Mouse (Mus musculus): ENCODE measurements around the gene Aifm2.

Gene Aifm2

GRCm38 (mm10) chr10:61714771-61715461 lies at the start of gene Aifm2:
TSS of gene Aifm2 (plus strand) at chr10:61715263.
- no peak for DNase-seq (ENCODE audit: low read depth)

- no peak for DNase-seq (ENCODE audit: low read depth)
Observed at GRCm38 (mm10) chr10:61665651-61666050, 49.4 kb upstream of the Aifm2 start.

- no peak for DNase-seq (ENCODE audit: low read depth)
Observed at GRCm38 (mm10) chr10:61669289-61669688, 45.8 kb upstream of the Aifm2 start.

GRCm38 (mm10) chr10:61669896-61670295 lies 45.2 kb upstream of the Aifm2 start:
- DNase-seq (ENCODE audit: low read depth) = no peak

- no peak for DNase-seq (ENCODE audit: low read depth)
Observed at GRCm38 (mm10) chr10:61670758-61671157, 44.3 kb upstream of the Aifm2 start.

GRCm38 (mm10) chr10:61675935-61676334 lies 39.1 kb upstream of the Aifm2 start:
- DNase-seq (ENCODE audit: low read depth) = no peak

GRCm38 (mm10) chr10:61679545-61679944 lies 35.5 kb upstream of the Aifm2 start:
- no peak for DNase-seq (ENCODE audit: low read depth)

- peak; percentile 98 for DNase-seq (ENCODE audit: low read depth)
Observed at GRCm38 (mm10) chr10:61680015-61680913, 34.8 kb upstream of the Aifm2 start, which contains the start of gene Sar1a. TSS of gene Sar1a (plus strand) at chr10:61680299.

GRCm38 (mm10) chr10:61689405-61689804 lies 25.7 kb upstream of the Aifm2 start:
- DNase-seq (ENCODE audit: low read depth) = no peak

GRCm38 (mm10) chr10:61693563-61693962 lies 21.5 kb upstream of the Aifm2 start:
- DNase-seq (ENCODE audit: low read depth) = no peak

- DNase-seq (ENCODE audit: low read depth) = peak; percentile 95
Observed at GRCm38 (mm10) chr10:61694870-61695670, 20.0 kb upstream of the Aifm2 start, which contains the start of gene Tysnd1. TSS of gene Tysnd1 (plus strand) at chr10:61695514.

- peak; percentile 64 for DNase-seq (ENCODE audit: low read depth)
Observed at GRCm38 (mm10) chr10:61695703-61696559, 19.1 kb upstream of the Aifm2 start.

GRCm38 (mm10) chr10:61696560-61696823 lies 18.6 kb upstream of the Aifm2 start:
- DNase-seq (ENCODE audit: low read depth) = no peak

GRCm38 (mm10) chr10:61697028-61697427 lies 18.0 kb upstream of the Aifm2 start:
- no peak for DNase-seq (ENCODE audit: low read depth)

- no peak for DNase-seq (ENCODE audit: low read depth)
Observed at GRCm38 (mm10) chr10:61704663-61705062, 10.4 kb upstream of the Aifm2 start.

GRCm38 (mm10) chr10:61706412-61707375 lies 8.4 kb upstream of the Aifm2 start:
- no peak for DNase-seq (ENCODE audit: low read depth)

- DNase-seq (ENCODE audit: low read depth) = no peak
Observed at GRCm38 (mm10) chr10:61713601-61714000, 1.5 kb upstream of the Aifm2 start.

- no peak for DNase-seq (ENCODE audit: low read depth)
Observed at GRCm38 (mm10) chr10:61714146-61714545, 917 bp upstream of the Aifm2 start.

- no peak for DNase-seq (ENCODE audit: low read depth)
Observed at GRCm38 (mm10) chr10:61715462-61715837, 387 bp downstream of the Aifm2 start.
